Mouse (Mus musculus) ovary, postnatal 14 days (tissue): Measurements from ENCODE around the gene Tle4.
"Not testable (repeated sequence)": the region's sequence is repeated elsewhere in the genome, so short reads cannot be mapped to it uniquely, and the experiment has no call there.

Source experiments
- DNase-seq: peaks from one replicate; pipeline ENCODE4 v3.0.0; 2022; ENCODE audit warnings: low spot score

Gene Tle4

DNA sequence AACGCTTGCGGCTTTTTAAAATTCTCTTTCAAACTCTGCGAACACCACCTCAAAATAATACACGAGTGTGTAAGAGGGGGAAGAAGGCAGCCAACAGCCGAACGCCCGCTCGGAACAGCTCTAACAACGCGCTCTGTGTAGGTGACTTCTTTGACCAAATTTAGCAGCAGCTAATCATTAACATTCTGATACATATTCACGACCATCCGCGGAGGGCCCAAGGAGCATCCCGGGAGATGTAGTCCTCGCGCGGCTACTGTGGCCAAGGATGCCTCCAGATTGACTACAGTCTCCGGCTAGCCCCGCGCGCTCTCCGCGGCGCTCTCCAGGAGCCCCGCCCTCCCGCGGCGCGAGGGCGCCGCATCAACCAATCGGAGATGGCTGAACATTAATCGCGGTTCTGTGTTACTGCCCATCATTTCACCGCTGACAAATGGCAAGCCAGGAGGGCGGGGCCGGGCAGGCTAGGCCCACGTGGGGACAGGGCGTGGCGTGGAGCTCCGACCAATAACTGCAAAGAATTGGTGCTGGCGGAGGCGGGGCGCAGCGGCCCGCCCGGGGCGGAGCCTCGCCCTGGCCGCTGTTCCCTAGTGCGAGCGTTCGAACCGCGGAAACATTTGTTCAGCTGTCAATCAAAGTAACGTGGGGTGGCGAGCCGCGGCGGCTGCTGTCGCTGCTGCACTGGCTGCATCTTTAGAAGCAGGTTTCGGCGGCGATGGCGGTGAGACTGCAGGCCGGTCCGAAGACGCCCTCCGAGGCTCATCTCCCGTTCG, at the start of gene Tle4:
Tle4 (minus strand) TSS at position 135 of the 773 bp plus-strand sequence.
- peak; percentile 100 for DNase-seq

DNA sequence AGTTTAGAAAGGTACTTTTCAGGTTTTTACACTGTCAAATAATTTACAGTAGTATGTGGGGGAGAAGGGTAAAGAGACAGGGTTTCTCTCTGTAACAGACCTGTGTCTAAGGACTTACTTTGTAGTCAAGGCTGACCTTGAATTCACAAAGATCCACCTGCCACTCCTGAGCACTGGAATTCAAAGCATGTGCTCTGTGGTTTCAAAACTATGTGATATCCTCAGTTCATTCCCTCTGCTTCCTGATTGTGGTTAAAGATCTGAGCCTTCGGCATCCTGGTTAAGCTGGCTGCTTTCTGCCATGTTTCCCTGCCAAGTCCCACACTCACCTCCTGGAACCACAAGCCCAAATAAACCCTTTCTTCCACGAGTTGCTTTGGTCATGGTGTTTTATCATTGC, 47.8 kb upstream of the Tle4 start:
- no peak for DNase-seq

DNA sequence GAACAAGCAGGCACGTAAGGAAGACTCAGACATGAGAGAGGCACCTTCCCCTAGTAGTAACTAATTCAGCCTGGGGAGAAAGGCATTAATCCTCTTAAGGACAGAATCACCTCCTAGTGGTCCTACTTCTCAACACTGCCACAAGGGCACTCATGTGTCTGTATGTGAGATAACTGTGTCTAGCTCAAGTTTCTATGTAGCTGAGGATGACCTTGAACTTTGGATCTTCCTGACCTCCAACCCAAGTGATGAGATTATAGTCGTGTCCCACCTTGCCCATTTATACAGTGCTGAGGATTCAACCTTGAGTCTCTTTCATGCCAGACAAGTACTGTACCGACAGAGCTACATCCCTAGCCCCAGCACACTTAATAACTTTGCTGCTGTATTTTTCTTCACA, 46.9 kb upstream of the Tle4 start:
- no peak for DNase-seq

DNA sequence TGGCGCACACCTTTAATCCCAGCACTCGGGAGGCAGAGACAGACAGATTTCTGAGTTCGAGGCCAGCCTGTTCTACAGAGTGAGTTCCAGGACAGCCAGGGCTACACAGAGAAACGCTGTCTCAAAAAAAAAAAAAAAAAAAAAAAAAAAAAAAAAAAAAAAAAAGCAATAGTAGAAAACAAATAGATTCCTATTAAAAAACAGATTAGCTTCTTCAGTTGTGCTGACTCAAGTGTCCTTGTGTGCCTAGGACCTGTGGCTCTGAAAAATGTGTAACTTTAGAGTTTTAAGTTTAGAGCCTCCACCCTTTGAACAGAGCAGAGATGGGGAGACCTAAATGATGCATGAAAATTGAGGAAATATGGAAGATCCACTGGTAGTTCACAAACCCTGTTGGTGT, 45.2 kb upstream of the Tle4 start:
- DNase-seq: not testable (repeated sequence)

DNA sequence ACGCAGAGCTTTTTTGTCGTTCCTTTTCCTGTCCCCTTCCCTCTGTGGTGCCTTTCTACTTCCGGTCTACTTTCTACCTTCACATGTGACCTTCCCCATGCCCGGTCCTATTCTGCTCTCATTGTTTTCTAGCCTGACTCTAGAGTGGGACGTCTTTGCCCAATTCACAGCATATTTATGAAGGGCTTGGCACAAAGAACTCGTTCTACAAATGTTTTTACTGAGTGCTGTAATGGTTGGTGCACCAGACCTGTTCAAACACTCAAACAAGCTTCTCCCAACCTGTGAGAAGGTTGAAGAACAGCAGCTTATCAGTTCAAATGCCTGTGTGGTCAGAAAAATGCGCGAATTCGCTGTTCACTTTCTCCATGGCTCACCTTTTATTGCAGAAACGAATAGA, 44.8 kb upstream of the Tle4 start:
- DNase-seq: no peak

DNA sequence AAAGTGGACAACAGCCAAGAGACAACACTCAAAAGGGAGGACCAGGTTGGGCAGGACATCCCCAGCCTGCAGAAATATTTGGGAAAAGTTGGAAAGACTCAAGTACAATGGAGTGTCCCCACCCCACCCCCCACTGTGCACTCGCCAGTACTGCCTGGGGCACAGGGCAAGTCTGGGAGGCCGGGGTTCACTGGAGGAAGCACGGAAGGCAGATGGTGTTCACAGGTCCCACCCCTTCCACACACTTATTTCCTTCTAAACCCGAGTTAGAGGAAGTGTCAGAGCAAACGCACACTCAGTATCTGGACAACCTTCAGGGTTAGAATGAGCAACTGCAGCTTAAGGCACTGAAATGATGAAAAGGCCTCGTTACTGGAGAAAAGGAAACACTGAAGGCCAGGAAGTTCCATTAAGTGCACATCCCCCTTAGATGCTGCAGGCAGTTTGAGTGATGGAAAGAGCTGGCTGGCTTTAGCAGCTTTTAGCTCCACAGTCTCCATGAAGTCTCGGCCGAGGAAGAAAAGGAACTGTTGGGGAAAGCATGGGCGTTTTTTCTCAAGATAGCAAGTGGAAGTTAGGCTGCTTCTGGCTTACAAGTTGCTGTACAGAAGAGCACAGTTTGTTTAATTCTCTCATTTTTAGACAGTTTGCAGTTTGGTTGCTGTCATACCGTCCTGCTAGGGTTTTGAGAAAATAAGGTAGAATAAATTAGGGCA, 37.5 kb upstream of the Tle4 start:
- no peak for DNase-seq

DNA sequence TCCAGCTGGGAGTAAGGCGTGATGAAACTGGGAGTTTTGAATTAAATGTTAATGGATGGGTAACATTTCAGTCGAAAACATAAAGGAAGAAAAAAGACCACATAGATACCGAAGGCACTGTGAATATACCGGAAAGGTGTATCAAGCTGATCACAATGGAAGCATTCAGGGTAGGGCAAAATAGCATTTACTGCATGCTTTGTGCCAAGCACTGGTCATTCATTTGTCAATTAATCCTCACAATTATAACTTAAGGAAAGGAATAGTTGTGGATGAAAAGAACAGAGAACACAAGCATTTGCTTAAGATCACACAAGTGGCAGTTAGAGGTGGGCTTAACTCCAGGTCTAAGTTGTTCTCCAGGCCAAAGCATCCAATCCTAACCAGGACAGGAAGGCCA, 25.5 kb upstream of the Tle4 start:
- no peak for DNase-seq

DNA sequence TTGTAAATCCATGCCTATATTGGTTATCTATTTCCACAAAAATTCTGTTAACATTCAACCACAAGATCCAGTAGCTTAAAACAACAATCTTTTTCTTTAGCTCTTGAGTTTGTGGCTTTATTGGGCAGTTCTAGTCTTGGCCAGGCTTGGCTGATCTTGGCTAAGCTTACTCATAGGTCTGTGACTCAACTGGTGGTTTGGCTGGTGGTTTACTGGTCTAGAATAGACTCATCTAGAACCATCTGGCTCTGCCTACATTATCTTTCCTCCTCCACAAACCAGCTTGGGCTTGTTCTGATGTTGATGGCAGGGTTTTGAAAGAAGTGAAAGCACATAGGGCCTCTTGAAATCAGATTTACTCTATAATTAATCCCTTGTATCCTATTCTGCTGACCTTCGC, 22.7 kb upstream of the Tle4 start:
- DNase-seq: no peak

DNA sequence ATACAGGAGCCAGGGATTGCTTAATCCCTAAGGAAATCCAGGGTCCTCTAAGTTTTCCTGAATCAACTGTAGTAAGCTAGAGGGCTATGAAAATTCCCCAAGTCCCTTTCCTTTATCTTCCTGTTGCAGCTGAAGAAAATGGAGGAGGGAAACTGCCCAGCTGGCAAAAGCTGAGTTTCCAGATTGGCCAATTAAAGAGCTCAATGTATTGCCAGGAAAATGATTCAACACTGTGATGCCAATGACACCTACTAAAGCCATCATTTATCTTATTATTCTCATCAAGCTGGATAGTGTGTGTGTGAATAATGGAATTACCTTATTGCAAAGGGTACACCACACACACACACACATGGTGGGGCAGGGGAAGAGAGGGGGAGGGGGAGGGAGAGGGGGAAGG, 22.0 kb upstream of the Tle4 start:
- no peak for DNase-seq

DNA sequence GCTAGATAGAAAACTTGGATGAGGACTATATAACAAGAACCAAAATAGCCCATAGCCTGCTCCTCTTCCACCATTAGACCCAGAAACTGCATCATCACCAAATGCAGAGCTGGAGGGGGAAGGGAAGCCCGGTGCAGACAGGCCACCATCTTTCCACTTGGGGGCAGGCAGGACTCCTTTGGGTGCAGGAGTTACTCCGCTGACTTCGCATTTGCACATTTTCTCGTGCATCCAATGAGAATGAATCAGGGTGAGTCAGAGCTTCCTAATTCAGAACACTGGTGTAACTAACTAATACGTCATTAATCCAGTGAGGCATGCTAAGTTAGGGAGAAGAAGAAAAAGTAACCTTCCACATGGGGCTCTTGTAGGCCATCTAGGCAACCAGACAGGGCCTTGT, 17.0 kb upstream of the Tle4 start:
- no peak for DNase-seq

DNA sequence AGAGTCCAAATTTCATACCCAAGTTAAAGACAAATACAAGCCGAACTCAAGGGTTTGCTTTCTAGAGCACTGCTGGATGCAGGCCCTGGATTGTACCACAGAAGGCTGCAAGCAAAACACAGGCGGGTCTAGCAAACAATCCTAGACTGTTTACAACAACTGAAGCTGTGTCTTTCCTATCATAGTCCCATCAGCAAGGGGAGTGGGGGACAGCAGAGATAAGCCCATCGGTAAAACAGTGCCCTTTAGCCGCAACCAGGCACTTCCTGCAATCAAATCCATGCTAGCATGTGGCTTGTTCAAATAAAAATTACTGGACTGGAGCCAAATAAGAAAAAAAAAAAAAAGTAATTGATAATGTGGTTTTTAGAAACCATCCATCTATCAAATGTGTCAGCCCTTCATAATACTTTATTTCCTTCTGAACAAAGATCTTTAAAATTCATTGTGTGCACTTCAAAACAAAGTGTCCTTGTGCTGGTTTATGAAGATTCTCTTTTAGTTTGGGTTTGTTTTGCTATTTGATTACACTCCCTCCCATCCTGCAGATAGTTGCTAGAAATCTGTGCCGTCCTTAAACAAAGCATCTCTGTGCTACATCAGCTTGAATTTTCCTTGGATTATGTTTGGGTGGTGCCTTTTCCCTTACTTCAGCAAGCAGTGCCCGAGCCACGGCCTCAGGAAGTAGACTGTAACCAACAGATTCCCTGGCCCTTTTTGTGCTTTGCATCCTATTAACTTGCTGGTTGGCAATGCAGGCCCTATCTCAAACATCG, 12.9 kb upstream of the Tle4 start:
- DNase-seq: no peak

DNA sequence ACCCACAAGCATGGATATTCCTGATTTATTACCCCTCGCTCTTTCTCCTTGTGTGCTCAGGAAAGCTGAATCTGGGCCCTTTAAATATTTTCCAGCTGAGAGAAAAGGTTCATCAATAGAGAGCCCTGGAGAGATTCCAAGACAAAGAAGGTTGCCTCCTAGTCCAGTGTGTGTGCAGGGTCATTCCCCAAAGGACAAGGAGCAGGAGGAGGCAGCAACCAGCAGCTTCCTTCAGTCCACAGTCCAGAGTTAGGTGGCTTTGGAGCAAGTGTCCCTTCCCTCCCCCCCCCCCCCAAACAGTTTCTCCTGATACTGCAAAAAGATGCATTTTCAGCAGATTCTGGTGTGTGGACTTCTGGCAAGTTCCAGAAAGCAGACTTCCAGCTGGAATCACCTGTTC, 3.0 kb upstream of the Tle4 start:
- DNase-seq: no peak

DNA sequence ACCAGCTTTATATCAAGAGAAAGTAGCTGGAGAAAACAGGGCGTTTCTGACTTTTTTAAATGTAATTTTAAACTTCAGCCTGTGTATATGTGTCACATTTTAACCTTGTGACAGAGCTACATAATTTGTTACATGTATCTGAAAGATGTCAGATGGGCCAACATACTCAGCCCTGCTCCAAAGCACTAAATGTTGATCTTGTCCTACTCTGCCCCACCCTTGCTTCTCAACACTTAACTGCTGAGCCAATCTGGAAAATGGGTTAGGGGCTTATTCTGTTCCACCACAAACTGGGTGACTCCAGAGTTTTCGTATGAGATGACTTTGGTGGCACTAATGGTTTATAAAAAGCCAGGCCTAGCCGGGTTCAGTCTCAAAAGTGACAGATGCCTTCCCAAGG, 2.5 kb upstream of the Tle4 start:
- no peak for DNase-seq

DNA sequence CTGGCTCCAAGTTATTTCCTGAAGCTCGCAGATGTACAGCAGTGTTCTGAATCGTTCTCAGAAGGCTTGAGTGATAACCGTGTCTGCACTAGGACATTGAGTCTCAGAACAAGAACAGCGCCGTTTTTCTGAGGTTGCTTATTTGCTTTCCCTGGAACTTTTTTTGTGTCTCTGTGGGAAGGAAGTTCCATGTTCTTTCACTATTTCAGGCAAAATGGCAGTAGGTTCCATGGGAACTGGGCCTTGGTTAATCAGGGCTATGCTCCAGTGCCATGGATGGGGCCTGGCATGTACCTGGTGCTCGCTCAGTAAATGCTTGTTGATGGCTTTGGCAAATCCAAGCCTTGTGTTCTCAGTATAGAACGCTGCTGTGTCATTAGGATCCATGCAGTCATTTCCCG, 2.0 kb upstream of the Tle4 start:
- DNase-seq: no peak

DNA sequence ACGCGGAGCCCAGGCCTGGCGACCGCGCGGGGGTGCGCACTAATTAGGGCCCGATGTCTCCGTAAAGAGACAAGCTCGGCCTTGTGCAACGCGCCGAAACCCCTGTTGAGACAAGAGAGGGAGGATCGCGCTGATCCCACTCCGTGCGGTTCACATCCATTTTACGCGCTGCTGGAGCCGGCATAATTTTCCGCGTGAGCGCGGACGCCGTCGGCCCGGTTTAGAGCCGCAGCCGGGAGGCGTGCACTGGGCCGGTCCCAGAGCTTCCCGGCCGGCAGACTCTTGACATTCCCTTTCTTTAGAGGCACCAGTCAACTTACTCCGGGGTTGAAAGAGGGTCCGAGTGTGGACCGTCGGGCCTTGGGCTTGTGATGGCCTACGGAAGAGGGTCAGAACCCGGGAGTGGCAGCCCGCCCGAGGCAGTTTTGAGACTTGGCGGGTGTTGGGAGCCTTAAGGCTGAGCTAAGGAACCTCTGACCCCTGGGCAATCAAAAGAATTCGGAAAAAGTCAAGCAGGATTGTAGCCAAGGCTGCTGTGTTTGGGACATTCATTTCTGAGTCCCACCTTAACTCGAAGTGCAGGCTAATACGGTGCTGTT, 938 bp upstream of the Tle4 start:
- DNase-seq: no peak

DNA sequence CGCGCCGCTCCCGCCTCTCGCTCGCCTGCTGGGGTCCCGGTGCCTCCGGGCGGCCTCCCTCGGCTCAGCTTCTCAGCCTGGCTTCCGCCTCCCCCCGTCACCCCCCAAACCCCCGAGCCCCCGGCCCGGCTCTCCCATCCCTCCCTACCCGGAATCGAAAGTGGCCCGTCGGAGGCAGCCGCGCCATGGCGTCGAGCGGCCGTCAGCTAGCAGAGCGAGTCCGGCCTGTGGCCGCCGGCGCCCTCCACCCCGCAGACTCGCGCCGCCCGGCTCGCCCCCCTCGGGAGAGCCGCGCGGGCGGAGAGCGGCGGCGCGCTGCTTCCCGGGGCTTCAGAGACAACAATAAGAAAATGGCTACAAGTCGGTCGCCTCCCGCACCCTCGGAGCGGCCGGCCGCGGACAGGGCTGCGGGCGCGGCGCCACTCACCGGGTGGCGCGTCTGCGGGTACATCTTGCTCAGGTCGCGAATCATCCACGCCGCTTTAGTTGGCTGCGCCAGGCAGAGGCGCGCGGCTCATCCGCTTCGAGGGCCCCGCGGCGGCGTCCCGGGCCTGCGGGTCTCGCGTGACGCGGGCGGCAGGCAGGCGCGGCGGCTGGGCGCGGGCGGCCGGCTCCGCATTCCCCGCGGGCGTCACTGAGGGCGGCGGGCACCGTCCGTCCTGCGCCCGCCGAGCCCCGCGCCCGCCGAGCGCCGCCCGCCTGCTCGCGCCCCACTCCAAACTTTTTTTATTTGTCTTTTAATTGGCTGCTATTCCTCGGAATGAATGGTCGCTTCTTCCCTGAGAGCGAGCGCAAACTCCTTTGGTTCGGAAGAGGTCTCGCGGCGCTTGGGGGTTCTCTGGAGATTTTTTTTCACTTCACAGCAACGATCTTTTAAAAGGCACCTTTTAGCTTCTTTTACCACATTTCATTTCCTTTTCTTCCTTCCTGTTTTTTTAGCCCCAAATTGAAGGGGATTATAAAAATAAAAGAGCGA, 622 bp downstream of the Tle4 start:
- peak; percentile 21 for DNase-seq

DNA sequence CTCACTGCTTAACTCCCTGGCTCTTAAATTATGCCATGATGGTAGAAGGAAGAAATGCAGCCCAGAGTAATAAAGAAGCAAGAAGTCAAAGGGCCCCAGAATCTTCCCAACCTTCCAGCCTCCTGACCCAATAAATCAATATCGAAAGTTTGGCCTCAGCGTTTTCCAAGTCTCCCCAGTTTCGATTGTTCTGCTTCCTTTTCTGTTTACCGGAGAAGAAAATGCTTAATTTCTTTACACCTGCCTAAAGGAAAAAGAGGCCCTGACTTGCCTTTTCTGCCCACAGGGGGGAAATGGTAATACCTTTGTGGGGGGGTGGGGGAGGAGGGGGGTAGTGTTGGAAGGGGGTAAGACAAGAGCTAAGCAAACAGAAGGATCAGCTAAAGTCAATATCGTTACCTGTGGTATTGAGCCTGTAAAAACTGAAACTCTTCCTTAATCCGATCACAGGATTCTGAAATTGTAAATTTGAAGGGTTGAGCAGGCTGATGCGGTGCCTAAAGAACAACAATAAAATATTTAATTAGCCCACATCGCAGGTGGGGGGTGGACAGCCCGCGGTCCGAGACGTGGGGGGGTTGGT, 1.4 kb downstream of the Tle4 start:
- DNase-seq: no peak

DNA sequence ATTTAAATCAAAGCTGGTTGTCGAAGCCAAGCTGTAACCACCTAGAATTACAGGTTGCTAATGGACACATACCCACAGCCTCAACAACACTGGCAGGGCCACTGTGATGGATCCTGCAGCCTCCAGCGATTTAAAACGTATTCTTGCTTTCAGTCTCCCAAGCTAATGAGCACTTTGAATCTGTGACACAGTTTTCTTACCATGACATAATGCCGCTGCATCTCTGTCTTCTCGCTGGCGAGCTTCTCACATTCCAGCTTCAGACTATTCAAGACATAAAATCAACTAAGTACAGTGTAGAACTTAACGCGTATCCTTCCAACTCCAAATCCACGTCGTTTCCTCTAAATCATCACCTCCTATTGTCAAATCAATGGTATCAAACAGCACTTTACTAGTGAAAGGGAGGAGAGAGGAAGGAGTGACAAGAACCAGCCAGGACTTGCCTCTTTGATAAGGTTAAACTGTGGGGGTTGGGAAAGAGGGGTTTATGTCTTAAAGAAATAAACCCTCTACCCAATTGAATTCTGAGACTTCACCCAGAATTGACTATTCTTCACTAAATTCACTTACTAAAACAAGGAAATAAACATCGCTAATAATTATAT, 2.4 kb downstream of the Tle4 start:
- no peak for DNase-seq

DNA sequence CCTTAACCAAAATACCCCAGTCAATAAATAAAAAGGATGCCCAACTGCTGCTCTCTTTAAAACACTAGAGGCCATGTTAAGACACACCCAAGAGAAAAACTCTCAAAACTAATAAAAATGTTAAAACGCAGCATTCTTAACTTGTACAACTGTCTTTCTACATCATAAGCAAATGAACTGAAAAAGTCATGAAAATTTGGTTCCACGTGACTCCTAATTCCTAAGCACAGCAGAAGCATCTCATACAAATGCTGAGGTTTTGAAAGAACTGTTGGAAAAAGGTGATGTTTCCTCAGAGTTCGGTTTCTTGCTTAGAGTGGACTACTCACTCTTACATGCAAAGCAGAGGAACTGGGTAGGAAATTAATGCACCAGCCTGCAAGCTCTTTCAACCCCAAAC, 3.3 kb downstream of the Tle4 start:
- no peak for DNase-seq

DNA sequence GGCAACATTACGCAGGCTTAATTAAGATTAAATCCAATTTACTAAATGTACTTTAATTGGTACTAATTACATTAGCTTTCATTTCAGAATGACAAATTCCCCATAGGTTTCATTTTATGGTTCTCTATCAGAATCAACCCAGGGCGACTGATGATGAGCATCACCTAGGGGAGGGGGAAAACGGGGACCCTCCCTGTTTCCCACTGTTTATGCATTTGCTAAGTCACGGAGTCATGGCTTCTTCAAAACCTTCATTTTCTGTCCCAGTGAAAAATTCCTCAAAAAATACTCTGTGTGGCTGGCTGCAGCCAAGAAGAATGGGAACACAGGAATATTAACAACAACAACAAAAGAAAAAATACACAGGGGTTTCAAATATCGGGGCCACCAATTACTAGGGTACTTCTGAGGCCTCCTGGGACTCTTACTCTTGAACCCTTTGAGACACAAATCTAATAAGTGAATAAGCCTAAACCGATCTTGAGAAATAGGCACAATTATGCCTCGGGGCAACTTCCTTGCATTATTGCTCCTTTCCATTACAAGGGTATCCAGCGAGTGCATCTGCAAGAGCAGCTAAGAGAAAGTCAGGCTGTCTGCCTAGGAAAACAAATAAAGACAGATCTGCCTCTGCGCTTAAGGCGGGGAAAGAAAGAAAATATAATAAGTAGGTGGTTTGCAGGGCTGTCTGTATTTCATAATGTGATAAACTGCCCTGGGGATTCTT, 5.9 kb downstream of the Tle4 start:
- no peak for DNase-seq
